Mouse (Mus musculus): ENCODE data around the gene Serpinb12.
"Not testable (repeated sequence)": the region's sequence is repeated elsewhere in the genome, so short reads cannot be mapped to it uniquely, and the experiment has no call there.

The Serpinb12 gene

DNA sequence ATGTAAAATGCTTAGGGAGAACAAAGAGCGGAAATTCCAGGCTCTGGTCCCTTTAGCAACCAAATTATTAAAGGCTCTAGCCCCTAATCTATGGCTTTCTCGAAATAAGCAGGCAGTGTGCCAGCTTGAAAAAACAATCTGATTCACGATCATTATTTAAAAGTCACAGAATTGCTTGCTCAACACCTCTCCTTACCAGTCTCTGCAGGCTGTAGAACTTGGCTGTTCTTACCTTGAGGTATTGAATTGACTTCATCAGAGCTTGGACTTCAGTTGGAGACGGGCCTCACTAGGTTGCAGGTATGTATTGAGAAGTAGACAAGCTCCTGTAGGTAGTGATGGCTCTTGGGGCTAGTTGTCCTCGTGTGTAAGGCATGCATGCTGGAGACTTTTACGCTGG is at the start of gene Serpinb12:
TSS of gene Serpinb12 (plus strand) at position 185 of the 400 bp plus-strand sequence.
- DNase-seq (ENCODE audit: low spot score in 2 of 2): no peak

DNA sequence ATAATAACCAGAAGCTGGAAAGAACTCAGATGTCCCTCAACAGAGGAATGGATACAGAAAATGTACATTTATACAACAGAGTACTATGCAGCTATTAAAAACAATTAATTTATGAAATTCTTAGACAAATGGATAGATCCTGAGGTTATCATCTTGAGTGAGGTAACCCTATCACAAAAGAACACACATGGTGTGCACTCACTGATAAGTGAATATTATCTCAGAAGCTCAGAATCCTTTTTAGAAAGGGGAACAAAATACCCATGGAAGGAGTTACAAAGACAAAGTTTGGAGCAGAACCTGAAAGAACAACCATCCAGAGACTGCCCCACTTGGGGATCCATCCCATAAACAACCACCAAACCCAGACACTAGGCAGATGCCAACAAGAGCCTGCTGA is 39.1 kb upstream of the Serpinb12 start:
- not testable (repeated sequence) for DNase-seq (ENCODE audit: low spot score in 2 of 2)

DNA sequence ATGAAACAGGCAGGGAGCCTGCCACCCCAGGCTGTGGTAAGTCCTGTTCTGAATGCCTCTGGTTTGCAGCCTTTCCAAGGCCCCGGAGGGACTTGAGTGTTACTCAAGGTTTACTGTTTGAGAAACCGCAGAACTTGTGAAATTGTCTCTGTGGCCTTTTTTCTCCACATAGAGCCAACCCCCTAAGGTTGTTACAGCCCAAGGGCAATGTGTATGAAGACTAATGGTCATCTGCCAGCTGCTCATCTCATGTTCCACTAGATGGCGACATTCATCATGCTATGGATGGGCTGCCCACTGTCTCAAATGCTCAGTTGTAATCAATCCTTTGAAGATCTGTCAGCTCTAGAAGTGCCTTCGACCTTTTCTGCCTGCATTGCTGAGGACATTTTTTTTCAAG is 32.8 kb upstream of the Serpinb12 start:
- peak in 1 of 2 experiments; percentile 43 for DNase-seq (ENCODE audit: low spot score in 2 of 2)

DNA sequence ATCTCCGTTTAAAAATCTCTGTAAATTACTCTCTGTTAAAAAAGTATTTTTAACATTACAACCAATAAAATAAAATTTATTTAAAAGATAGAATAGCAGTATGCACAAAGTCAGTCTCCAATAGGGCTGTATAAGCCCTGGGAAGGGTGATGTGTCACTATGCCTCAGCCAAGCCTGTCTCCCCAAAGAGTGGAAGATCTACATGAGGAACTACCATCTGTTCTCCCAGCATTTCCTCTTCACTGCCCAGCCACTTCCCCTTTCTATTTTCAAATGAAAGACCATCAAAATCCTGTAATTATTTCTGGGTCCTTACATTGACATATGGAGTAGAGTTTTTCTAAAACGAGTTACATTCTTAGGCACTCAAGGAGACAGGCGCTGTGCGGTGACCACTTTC is 2.3 kb upstream of the Serpinb12 start:
- no peak for DNase-seq (ENCODE audit: low spot score in 2 of 2)

DNA sequence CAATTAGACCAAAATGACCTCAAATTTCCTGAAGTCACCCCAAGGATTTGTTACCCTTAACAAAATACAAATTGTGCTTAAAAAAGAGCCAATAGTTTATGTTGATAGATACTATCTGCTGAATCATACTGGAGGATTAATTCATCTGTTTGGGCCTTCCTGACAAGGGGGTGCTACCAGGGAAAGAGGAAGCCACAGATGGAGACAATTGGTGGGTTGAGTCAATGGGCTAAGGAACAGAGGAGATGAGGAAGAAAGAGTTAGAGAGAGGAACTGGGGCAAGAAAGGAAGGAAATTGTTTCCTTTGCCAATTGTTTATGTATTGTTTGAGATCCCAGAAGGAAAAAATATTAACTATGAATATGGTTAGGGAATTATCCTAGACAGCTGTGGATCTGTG is 591 bp upstream of the Serpinb12 start:
- DNase-seq (ENCODE audit: low spot score in 2 of 2): no peak

DNA sequence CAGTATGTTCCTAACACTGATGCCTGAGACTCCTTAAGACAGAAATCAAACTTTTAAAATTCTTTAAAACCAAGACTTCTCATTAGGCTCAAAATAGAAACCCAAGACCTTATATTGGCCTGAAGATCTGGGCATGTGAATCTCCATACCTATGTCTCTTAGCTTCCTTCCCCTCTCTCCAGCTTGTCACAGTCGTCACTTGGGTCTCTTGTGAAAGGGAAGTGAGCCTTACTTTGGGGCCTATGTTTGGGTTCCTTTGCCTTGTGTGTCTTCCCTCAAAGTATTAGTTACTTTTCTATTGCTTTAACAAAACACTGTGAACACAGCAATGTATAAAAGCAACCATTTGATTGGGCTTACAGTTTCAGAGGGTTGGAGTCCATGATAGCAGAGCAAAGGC is 13.0 kb downstream of the Serpinb12 start:
- DNase-seq (ENCODE audit: low spot score in 2 of 2): no peak

DNA sequence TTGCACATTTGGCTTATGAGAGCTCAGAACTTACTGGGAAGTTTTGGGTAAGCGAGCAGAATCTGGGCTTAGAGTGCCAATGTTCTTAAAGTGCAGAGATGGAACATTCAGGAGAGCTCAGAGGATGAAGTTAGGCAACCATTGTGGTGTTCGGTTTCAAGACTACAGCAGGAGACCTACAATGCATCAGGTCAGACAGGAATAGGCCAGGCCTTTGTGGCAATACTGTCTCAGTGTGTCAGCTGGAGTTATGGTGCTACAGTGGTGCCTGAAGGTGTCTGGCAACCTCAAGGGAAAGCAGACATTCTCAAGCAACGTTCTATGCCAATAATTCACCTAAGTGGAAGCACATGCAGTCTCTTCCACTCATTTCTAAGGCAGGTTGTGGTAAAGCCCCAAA is 25.7 kb downstream of the Serpinb12 start:
- no peak for DNase-seq (ENCODE audit: low spot score in 2 of 2)

DNA sequence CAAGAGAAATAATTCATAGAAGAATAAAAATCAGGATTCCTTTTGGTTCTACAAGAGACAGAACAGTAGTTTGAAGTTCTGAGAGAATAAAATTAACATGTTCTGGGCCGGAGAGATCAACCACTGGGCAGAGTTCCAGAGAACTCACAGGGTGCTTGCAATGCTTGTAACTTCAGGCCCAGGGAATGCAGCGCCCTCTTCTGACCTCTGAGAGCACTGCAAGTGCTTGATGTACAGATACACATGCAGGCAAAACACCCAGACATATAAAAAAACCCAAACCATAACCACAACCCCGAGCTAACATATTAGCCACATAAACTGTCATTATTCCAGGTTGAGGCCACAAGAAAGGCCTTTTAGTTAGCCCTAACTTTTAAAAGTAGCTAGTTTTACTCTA is 26.8 kb downstream of the Serpinb12 start:
- DNase-seq (ENCODE audit: low spot score in 2 of 2): peak in 1 of 2 experiments; percentile 3

DNA sequence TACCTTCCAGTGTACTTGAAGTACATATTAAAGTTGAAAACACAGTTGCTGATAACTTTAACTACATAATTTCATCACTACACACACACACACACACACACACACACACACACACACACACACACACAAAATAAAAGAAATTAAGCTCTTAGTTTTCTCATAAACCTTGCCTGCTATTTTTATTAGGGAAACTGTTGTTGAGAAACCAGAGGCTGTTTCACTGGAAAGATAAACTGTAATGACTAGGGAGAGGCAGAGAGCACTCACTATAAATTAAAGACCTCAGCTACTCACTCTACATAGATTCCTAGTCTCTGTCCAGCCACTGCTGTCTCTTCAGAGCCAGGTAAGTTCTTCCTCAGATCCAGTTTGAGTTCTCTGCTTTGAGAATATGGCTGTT is 46.4 kb downstream of the Serpinb12 start, which contains the start of gene Serpinb13:
TSS of gene Serpinb13 (plus strand) at position 301 of the 400 bp plus-strand sequence.
- DNase-seq (ENCODE audit: low spot score in 2 of 2): no peak

DNA sequence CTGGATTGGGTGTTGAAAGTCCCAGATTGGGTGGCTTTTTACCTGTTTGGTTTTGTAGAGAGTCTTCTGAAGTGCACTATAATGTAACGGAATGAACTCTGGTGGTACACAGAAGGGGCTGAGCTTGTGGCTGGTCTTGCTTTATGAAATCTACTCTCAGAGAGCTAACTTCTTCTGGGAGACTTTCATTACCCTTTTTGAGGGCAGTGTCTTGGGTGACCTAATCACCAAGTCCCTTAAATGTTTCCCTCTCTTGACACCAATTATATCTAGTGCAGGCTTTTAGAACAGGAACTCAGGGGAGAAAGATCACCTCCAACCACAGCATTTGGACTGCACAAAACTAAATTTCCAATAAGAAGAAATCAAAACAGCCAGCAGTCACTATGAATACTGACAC is 48.8 kb downstream of the Serpinb12 start:
- DNase-seq (ENCODE audit: low spot score in 2 of 2): no peak

DNA sequence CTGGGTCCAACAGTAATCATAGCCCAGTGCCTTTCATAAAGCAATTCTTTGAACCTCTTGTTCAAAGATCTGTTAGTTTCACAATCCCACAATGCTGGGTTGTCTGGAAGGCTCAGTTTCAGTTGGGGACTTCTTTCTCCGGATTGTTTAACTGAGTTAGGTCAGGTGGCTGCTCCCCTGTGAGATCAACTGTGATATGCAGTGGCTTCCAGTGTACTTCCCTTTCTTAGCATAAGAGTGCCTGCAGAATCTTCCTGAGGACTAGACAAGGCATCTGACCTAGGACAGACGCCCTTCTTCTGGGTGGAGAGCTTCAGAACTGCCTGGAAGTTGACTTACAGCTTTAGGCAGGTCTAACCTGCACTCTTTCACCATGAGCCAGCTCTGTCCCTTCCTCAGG is 49.6 kb downstream of the Serpinb12 start:
- no peak for DNase-seq (ENCODE audit: low spot score in 2 of 2)

DNA sequence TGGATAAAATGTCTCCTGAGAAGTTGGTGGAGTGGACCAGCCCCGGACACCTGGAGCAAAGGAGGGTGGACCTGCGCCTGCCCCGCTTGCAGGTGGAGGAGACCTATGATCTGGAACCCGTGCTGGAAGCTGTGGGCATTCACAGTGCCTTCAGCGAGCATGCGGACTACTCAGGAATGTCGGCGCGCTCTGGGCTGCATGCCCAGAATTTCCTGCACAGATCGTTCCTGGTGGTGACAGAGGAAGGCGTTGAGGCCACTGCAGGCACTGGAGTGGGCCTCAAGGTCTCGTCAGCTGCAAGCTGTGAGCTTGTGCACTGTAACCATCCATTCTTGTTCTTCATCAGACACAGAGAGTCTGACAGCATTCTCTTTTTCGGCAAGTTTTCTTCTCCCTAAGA is 66.2 kb downstream of the Serpinb12 start:
- no peak for DNase-seq (ENCODE audit: low spot score in 2 of 2)

DNA sequence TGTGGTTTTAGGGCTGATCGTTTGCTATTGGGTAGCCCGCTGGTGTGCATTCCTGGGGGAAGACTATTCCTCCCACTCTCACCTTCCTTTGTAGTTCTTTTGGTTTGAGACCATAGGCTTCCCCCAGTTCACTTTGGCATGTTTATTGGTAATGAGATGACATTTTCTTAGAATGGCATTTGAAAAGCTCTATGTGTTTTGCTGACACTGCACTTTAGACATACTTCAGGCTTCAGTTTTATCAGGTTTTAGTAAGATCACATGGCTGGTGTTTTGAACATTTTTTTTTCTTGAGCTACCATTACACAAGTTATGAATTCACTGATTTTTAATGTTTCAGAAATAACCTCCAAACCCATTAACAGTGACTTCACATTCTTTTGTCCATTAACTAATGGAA is 67.5 kb downstream of the Serpinb12 start:
- DNase-seq (ENCODE audit: low spot score in 2 of 2): no peak

DNA sequence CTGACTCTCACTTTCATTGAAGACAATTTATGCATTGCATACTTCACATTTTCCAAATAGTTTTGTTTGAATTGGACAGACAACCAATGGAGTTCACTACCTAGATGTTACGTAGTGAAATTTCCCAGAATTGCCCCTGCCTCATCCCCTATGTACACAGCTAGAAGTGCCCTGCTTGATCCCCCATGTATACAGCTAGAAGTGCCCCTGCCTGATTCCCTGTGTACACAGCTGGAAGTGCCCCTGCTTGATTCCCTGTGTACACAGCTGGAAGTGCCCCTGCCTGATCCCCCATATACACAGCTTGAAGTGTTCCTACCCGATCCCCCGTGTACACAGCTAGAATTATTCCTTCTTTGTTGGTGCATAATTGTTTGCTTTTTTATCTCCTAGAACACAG is 72.1 kb downstream of the Serpinb12 start:
- DNase-seq (ENCODE audit: low spot score in 2 of 2): no peak

Data from urinary bladder, postnatal 36 days (tissue).